Mouse (Mus musculus) midbrain, embryonic 10.5 days (tissue): ENCODE data around the gene Slc38a11. TPM values are rescaled to one million over a fixed set of nuclear protein-coding genes. Genes with fewer than 3 reads are reported as not detected.
A peak's percentile ranks its signal among the peaks of the same experiment; 100 is the strongest.

Experiments
- DNase-seq: peaks from one replicate; pipeline ENCODE4 v3.0.0-alpha.2; 2017; ENCODE audit warnings: low spot score
- H3K27ac ChIP-seq: fragments of 300-500 bp; sonication (generic); replicated peaks from 2 replicates; pipeline ENCODE4 v1.5.1; 2016; ENCODE audit warnings: mild to moderate bottlenecking
- H3K27me3 ChIP-seq: fragments of 300-500 bp; sonication (generic); 2 replicates; pipeline ENCODE4 v1.6.1; 2016; ENCODE audit warnings: low read depth, mild to moderate bottlenecking; ENCODE audit not compliant: poor library complexity, severe bottlenecking
- H3K36me3 ChIP-seq: fragments of 300-500 bp; sonication (generic); 2 replicates; pipeline ENCODE4 v1.6.1; 2016; ENCODE audit warnings: mild to moderate bottlenecking, moderate library complexity
- H3K4me1 ChIP-seq: fragments of 300-500 bp; sonication (generic); 2 replicates; pipeline ENCODE4 v1.6.1; 2016
- H3K4me3 ChIP-seq: fragments of 300-500 bp; sonication (generic); 2 replicates; pipeline ENCODE4 v1.5.1; 2016; ENCODE audit warnings: mild to moderate bottlenecking, moderate library complexity
- H3K9me3 ChIP-seq: fragments of 300-500 bp; sonication (generic); replicated peaks from 2 replicates; pipeline ENCODE4 v1.6.1; 2016; ENCODE audit warnings: mild to moderate bottlenecking
- WGBS: fragments of 180-500 bp; shearing (Covaris S2); methylation state at CpG from one replicate; pipeline ENCODE4 v1.1.7; 2016; 5-methylcytosine and 5-hydroxymethylcytosine counted together
- polyA plus RNA-seq: library from polyadenylated mRNA; unstranded; fragments of >200 nt; fragmentation: Nextera tagmentation; extraction: Ambion mirVana; gene quantifications from 2 replicates; pipeline ENCODE4 v1.2.1, GENCODE M21; 2016

Gene Slc38a11
- polyA plus RNA-seq, 1 experiment from 2014 or later = 0.28 TPM

DNA sequence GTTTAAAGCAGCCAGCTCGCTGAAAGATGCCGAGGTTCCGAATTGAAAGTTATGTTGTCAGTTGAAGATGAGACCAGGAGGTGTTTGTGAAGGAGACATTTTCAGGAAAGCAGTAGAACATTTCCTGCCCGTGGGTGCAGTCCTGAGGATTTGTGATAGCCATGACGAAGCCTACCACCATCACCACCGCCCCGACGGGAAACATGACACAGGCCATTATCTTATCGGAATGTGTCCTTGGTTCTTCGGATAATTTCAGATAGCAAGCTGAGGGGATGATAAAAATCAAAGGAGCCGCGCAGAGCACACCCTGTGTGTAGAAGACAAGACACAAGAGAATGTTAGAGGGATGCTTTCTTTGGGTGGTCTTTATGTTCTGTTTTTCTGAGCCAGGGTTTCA lies 47.1 kb downstream of the Slc38a11 start:
- H3K27me3 ChIP-seq = no peaks in the 10 kb centered on the region
- WGBS = 91% methylated on average over 12 of the region's 12 CpGs
- DNase-seq = no peak
- no peaks in the 10 kb centered on the region for H3K4me1 ChIP-seq
- H3K9me3 ChIP-seq = no peaks in the 10 kb centered on the region
- H3K4me3 ChIP-seq = no peak overlapping the region
- H3K27ac ChIP-seq = no peak overlapping the region
- no peaks in the 10 kb centered on the region for H3K36me3 ChIP-seq

DNA sequence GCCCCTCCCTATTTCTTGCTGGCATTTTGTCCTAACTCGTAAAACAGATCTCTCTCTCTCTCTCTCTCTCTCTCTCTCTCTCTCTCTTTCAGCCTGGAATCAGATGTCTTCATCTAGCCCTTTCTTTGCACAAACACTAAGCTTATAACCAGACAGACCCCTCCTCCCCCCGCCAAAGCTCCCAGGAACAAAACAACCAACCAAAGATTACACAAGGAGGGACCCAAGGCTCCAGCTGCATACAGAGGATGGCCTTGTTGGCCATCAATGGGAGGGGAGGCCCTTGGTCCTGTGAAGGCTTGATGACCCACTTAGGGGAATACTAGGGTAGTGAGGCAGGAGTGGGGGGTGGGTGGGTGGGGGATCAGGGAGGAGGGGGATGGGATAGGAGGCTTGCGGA lies 52.6 kb downstream of the Slc38a11 start:
- H3K4me3 ChIP-seq = no peak overlapping the region

DNA sequence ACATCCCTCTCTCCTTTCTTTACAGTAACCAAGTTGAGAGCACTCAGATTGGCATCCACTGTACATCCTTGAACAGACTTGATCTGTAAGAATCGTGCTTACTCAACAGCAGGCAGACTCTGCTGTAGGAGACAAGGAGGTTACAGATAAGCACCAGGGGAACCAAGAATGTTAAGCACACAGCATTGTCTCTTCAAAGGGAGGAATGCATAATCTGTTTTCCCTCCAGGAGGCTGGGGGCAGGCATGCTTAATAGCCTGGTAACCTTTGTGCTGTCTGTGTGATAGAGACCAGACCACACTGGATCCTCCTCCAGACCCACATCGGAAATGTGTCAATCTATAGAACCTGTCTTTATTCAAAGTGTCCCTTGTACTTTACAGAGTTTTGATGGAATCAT lies 67.3 kb downstream of the Slc38a11 start:
- Histone ChIP-seq H3K36me3 (no peaks in the 10 kb centered on the region), H3K4me3 (no peak overlapping the region), H3K9me3 (no peaks in the 10 kb centered on the region), H3K4me1 (peaks cover 12% of the 10 kb centered on the region), H3K27ac (no peak overlapping the region), H3K27me3 (no peaks in the 10 kb centered on the region)
- DNase-seq = peak; percentile 23
- WGBS = 22% methylated on average over 2 of the region's 2 CpGs

More for the DNA sequence above, 52.6 kb downstream of the Slc38a11 start:
- H3K9me3 ChIP-seq = no peaks in the 10 kb centered on the region
- no peaks in the 10 kb centered on the region for H3K27me3 ChIP-seq
- DNase-seq = no peak
- no peaks in the 10 kb centered on the region for H3K36me3 ChIP-seq
- no peak overlapping the region for H3K27ac ChIP-seq
- no peaks in the 10 kb centered on the region for H3K4me1 ChIP-seq
- 52% methylated on average over 3 of the region's 3 CpGs for WGBS

DNA sequence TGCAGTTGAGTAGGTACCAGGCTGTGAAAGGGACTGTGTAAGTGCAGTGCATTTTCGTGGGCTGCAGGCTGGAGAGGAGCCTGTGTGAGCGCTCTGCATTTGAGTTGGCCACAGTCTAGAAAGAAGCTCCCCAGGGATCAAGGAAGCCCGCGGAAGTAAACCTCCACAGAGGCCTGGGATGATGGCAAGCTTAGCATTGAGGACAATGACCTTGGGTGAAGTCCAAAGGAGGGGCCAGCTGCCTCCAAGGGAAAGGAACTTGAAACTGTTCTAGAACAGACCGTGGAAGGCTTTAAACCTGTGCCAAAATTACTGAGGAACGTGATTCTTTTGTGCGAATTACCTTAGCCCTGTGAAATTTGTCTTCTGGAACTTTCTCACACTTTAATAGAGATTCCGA lies 69.7 kb downstream of the Slc38a11 start:
- Histone ChIP-seq H3K4me3 (no peak overlapping the region), H3K27me3 (no peaks in the 10 kb centered on the region), H3K36me3 (no peaks in the 10 kb centered on the region), H3K4me1 (peaks cover 12% of the 10 kb centered on the region), H3K27ac (no peak overlapping the region), H3K9me3 (no peaks in the 10 kb centered on the region)
- DNase-seq = no peak
- 82% methylated on average over 8 of the region's 8 CpGs for WGBS

DNA sequence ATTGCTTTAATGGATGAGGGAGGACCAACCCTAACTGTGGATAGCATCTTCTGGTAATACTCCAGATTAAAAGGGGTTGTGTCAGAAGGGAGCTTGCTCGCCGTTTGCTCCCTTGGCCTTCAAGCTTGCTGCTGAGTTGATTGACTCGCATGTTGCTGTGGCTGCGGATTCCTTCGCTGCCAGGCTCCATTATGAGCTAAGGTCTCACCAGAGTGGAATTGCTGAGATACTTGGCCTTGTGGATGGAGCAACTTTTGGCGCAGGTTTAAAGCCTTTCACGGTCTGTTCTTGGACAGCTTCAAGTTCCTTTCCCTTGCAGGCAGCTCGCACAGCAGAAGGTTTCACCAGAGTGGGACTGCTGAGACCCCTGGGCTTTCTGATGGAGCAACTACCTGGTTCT lies 70.4 kb downstream of the Slc38a11 start:
- no peak overlapping the region for H3K27ac ChIP-seq
- DNase-seq = no peak
- H3K36me3 ChIP-seq = no peaks in the 10 kb centered on the region
- no peaks in the 10 kb centered on the region for H3K9me3 ChIP-seq
- H3K4me3 ChIP-seq = no peak overlapping the region
- H3K27me3 ChIP-seq = no peaks in the 10 kb centered on the region
- WGBS = 95% methylated on average over 8 of the region's 8 CpGs
- H3K4me1 ChIP-seq = peaks cover 12% of the 10 kb centered on the region

DNA sequence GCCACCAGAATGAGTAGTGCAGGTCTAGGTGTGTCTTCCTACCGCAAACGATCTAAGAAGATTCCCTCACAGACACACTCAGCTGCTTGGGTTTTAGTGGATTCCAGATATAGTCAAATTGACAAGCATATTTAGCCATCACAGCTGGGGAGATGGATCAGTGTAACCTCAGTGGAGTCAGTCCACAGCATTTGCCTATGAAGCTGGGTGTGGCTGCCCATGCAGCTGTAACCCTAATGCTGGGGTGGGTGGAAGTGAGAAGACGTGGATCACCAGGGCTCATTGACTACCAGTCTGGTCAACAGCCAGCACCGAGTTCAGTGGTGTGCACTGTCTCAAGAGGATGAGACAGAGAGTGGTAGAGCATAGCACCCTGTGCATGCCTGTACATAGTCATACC lies 74.1 kb downstream of the Slc38a11 start:
- Histone ChIP-seq H3K36me3 (no peaks in the 10 kb centered on the region), H3K4me3 (no peak overlapping the region), H3K9me3 (no peaks in the 10 kb centered on the region), H3K27ac (no peak overlapping the region), H3K27me3 (no peaks in the 10 kb centered on the region), H3K4me1 (no peaks in the 10 kb centered on the region)
- 91% methylated on average over 4 of the region's 4 CpGs for WGBS
- DNase-seq = no peak

DNA sequence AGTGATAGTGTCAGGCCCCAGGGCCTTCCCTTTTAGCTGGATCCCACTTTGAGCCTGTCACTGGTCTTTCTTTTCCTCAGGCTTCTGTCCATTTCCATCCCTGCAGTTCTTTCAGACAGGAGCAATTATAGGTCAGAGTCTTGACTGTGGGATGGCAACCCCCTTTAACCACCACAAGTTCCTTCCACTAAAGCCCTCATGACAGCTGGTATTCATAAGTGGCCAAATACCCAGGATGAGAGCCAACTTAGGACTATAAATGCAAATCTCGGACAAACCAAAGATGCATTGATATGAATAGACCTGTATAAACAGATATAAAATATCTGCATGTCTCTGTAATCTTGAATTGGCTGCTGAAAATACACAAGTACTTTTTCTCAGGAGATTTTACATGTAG lies 75.1 kb downstream of the Slc38a11 start:
- Histone ChIP-seq H3K4me1 (no peaks in the 10 kb centered on the region), H3K27me3 (no peaks in the 10 kb centered on the region), H3K27ac (no peak overlapping the region), H3K36me3 (no peaks in the 10 kb centered on the region), H3K4me3 (no peak overlapping the region), H3K9me3 (no peaks in the 10 kb centered on the region)
- WGBS = 96% methylated on average over 1 of the region's 1 CpGs
- no peak for DNase-seq

DNA sequence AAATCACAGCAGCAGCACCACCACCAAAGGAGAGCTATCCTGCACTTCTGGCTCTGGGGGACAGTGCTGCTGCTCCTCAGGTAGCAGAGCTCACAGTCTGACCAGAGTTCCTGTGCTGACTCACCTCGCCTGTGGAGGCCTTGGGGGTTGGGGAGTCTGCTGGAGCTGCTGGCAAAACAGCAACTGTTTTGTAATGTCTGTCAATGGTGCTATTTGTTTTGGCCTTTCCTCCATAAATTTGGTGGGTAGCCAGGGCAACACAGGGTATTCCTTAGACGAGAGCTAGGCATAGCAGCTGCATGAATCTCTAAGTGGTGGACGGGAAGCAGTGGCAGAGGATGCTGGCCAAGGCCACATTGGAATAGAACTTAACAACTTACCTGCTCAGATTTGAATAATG lies 78.5 kb downstream of the Slc38a11 start:
- no peaks in the 10 kb centered on the region for H3K27me3 ChIP-seq
- DNase-seq = no peak
- 61% methylated on average over 3 of the region's 3 CpGs for WGBS
- H3K27ac ChIP-seq = no peak overlapping the region
- H3K9me3 ChIP-seq = no peaks in the 10 kb centered on the region
- H3K4me1 ChIP-seq = no peaks in the 10 kb centered on the region
- no peaks in the 10 kb centered on the region for H3K36me3 ChIP-seq
- no peak overlapping the region for H3K4me3 ChIP-seq

DNA sequence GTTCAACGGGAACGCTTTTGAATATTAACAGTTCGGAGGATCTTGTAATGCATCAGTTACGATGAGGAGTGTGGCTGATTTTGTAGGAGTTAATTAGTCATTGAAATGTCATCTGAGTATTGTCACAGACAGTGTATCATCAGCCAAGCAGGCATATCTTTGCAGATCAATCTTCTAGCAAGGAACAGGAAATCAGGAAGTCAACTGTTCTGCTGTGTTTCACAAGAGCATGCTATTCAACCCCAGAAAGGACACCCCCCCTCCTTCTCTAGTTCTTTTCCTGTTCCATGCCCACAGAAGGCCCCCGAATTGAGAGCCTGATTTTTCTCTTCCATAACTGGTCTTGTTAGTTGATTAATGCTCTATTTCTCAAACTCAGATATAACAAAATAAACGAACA lies 80.9 kb downstream of the Slc38a11 start:
- DNase-seq = no peak
- WGBS = 89% methylated on average over 6 of the region's 6 CpGs
- no peaks in the 10 kb centered on the region for H3K27me3 ChIP-seq
- H3K4me1 ChIP-seq = no peaks in the 10 kb centered on the region; the same call in 1 of the 2 replicates
- H3K4me3 ChIP-seq = no peak overlapping the region
- H3K27ac ChIP-seq = no peak overlapping the region
- H3K36me3 ChIP-seq = no peaks in the 10 kb centered on the region
- no peaks in the 10 kb centered on the region for H3K9me3 ChIP-seq

DNA sequence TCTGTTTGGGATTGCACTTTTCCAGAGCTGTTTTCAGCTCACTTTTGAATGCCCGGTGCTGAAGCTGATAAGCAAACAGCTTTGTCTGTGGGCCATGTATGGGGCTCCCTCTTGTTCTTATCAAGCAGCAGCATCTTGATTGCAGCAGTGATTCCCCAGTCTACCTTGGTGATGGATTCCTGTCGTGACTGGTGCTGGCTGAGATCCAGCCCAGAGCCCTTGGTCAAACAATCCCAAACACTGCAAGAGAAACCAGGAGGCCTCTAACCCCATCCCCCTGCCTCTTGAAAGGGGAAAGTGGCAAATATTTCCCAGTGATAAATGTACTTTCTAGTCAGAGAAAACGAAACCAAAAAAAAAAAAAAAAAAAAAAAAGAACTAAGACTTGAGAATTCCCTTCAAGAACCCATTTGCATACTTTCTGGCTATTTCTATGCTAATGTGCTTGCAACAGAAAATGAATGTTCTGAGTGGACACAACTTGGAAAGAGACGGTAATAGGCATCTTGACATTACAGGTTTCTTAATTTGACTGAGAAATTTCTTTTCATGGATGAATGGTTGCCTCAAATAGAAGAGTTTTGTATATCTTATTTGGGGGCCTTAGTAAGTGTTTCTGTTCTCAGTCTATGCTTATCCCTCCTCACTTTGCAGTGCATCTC lies 84.7 kb downstream of the Slc38a11 start:
- Histone ChIP-seq H3K4me3 (no peak overlapping the region), H3K4me1 (no peaks in the 10 kb centered on the region; the same call in 1 of the 2 replicates), H3K36me3 (no peaks in the 10 kb centered on the region), H3K27ac (no peak overlapping the region), H3K27me3 (no peaks in the 10 kb centered on the region), H3K9me3 (no peaks in the 10 kb centered on the region)
- WGBS = 49% methylated on average over 4 of the region's 4 CpGs
- DNase-seq = no peak

DNA sequence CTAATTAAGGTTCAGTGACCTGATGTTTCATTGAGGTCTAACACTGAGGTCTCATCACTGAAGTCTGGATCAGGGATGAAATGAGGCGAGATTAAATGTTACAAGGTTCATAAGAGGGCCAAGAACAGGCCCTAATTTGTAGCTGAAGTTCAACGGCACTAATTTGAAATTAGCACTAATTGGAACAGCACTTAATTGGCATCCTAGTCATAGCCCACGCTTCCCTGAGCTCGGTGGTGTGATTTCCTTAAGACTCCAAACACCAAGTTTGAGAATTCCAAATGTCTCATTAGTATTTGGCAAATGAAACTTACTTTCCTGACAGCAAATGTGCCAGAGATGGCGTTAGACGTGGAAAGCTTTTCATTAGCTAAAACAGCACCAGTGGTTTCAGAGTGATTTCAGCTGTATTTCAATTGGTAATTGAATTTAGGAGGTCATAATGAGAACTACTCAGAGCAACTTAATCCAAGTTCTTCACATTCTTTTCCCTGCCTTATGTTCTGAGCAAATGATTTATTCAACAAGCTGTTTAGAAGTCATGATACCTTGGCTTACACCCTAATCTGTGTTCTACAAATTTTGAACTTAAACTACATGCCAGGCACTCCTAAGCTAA lies 88.3 kb downstream of the Slc38a11 start:
- Histone ChIP-seq H3K9me3 (no peaks in the 10 kb centered on the region), H3K27me3 (no peaks in the 10 kb centered on the region), H3K4me1 (no peaks in the 10 kb centered on the region; the same call in 1 of the 2 replicates), H3K36me3 (no peaks in the 10 kb centered on the region), H3K27ac (no peak overlapping the region), H3K4me3 (no peak overlapping the region)
- DNase-seq = no peak
- 78% methylated on average over 6 of the region's 6 CpGs for WGBS

DNA sequence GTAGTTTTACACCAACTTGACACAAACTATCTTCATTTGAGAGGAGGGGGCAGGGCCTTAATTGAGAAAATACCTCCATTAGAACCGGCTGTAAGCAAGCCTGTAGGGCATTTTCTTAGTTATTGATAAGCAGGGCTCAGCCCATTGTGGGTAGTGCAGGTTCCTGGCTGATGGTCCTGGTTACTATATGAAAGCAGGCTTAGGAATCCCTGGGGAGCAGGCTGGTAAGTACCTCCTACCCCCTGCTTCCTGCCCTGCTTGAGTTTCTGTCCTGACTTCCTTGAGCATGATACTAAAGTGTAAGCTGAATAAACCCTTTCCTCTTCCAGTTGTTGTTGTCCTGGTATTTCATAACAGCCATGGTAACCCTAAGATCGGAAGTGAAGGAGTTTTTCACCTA lies 89.9 kb downstream of the Slc38a11 start:
- 29% methylated on average over 2 of the region's 2 CpGs for WGBS

DNA sequence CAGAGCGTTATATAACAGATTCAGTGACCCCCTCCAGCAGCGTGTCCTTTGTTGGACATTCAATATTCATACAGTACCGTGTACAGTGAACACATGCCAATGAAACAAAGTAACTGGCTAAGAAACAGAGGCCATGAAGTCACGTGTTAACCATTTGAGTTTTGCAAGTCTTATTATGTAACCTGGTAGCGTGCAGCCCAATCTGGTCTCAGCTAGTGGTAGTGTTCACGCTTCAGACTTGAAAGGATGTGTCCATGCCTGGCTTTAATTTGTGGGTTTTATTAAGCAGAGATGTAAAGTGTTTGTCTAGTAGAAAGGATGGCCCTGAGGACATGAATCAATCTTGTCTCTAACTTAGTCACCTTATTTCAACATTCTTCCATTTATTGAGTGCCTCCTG lies 95.1 kb downstream of the Slc38a11 start:
- DNase-seq = no peak
- Histone ChIP-seq H3K4me3 (no peak overlapping the region), H3K27me3 (no peaks in the 10 kb centered on the region), H3K27ac (no peak overlapping the region), H3K4me1 (no peaks in the 10 kb centered on the region), H3K36me3 (no peaks in the 10 kb centered on the region), H3K9me3 (no peaks in the 10 kb centered on the region)
- WGBS = 89% methylated on average over 6 of the region's 6 CpGs

More for the DNA sequence above, 89.9 kb downstream of the Slc38a11 start:
- Histone ChIP-seq H3K27ac (no peak overlapping the region), H3K27me3 (no peaks in the 10 kb centered on the region), H3K36me3 (no peaks in the 10 kb centered on the region), H3K9me3 (no peaks in the 10 kb centered on the region), H3K4me3 (no peak overlapping the region), H3K4me1 (no peaks in the 10 kb centered on the region; the same call in 1 of the 2 replicates)
- no peak for DNase-seq
